Mouse (Mus musculus) adrenal gland, postnatal 10 days (tissue): ENCODE measurements around the gene Twf2. TPM values are rescaled to one million over a fixed set of nuclear protein-coding genes. Genes with fewer than 3 reads are reported as not detected.

Experiments
- DNase-seq: peaks from one replicate; pipeline ENCODE4 v3.0.0; 2021; ENCODE audit warnings: mixed read lengths
- total RNA-seq, 2 experiments: library from RNA; stranded (reverse); gene quantifications; 2 replicates each; pipeline ENCODE4 v1.2.3; 2021

The Twf2 gene
- total RNA-seq, 2 experiments from 2014 or later = 38.5 to 58.6 TPM

DNA sequence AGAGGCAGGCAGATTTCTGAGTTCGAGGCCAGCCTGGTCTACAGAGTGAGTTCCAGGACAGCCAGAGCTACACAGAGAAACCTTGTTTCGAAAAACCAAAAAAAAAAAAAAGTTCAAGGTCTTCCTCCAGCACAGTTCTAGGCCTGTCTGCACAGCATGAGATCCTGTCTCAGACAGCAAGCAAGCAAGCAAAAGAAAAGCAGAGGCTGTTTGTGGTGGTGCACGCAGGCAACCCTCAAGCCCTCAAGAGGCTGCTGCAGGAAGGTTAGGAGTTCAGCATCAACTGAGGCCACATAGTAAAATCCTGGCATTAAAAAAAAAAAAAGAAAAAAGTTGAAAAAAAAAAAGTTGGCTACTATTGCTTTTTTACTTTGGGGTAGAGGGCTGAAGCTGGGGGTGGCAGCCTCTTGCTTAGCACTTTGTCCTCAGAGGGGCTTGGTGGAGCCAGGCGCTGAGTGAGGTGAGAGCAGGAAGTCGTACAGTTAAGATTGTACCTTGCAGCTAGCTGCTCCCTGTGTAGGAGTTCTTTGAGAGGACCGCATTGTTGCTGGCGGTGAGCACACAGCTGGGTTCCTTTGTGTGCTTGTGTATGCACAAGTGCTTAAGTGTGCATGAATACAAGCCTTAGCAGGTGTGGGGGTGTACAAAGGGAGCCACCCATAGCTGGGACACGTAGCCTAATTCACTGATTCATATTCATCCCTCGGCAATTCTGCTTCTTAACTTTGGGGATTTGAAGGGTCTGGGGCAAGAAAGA, 8.1 kb downstream of the Twf2 start:
- no peak for DNase-seq

DNA sequence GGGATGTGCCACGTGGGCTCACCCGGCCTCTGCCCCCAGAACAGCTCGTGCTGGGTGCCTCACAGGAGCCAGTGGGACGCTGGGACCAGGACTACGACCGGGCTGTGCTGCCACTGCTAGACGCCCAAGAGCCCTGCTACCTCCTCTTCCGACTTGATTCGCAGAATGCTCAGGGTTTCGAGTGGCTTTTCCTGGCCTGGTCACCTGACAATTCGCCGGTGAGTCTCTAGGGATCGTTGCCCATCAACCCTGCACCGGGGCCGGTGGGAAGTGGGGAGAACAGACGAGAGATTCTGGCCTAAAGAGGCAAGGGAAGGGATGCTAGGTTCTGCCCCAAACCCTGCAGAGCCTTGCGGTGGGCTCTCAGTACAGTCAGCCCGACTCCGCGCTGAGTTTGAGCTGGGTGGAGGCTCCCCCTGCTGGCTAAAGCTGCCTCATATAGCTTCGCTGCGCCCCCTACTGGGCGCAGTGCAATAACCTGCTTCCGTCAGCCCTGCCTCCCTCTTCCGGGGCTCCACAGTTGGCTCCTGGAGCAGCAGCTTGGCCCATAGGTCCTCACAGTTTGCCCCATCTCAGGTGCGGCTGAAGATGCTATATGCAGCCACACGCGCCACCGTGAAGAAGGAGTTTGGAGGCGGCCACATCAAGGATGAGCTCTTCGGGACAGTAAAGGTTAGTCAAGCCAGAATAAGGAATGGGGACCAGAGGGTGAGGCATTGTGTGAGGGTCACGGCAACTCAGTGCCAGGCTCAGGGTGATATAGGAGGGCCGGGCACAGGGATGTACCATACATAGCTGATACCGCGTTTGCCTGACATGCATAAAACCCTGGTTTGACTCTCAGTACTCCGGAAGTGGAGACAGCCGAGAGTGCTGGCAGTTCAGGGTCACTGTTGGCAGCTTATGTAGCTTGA, 9.0 kb downstream of the Twf2 start:
- DNase-seq = peak; percentile 94

DNA sequence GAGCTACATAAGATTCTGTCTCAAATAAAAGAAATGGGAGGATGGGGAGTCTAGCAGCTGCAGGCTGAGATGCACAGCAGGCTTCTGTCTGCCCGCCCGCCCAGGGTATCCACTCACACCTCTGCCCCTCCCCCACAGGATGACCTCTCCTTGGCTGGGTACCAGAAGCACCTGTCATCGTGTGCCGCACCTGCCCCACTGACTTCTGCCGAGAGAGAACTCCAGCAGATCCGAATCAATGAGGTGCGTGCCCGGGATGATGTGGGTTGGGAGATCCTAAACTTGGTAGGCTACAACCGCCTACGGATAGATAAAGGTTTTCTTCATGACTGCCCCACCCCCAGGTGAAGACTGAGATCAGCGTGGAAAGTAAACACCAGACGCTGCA, 9.7 kb downstream of the Twf2 start:
- no peak for DNase-seq

DNA sequence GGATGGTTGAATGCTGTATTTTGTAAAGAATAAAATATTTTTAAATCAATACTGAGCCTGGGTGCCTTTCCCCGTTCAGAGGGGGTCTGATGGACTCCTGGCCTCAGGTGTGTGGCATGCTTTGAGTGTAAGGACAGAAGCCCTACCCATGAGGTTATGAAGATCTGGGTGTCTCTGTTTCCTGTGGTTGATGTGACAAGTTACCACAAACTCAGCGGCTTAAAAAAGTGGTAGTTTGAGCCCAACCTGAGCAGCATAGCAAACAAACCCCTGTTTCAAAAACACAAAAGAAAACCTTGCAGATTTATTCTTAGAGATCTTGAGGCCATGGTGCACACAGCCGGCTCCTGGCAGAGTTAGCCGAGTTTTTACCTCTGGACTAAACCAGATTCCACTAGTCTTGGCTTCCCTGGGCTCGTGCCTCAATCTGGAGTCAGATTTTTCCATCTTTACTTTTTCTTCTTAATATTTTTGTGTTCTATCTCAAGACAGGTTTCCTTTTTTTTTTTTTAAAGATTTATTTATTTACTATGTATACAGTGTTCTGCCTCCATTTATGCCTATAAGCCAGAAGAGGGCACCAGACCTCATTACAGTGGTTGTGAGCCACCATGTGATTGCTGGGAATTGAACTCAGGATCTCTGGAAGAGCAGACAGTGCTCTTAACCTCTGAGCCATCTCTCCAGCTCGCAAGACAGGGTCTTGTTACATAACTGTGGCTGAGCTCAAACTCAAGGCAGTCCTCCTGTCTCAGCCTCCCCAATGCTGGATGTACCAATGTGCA, 12.6 kb downstream of the Twf2 start:
- no peak for DNase-seq

DNA sequence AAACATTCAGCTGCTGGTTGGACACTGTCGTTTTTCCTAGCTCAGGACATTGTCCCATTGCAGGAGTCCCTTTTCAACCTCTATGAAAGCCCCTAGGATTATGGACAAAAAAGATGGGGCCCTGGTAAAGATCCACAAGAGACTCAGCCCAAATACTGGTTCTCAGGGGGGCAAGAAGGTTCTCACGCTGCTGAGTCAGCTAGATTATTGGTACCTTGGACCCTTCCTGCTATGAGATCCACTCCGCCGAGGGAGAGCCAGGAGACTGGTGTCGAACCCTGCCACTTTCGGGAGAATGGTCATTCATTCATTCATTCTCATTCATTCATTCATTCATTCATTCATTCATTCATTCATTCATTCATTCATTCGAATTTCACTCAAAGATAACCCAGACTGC, 14.1 kb downstream of the Twf2 start:
- no peak for DNase-seq

DNA sequence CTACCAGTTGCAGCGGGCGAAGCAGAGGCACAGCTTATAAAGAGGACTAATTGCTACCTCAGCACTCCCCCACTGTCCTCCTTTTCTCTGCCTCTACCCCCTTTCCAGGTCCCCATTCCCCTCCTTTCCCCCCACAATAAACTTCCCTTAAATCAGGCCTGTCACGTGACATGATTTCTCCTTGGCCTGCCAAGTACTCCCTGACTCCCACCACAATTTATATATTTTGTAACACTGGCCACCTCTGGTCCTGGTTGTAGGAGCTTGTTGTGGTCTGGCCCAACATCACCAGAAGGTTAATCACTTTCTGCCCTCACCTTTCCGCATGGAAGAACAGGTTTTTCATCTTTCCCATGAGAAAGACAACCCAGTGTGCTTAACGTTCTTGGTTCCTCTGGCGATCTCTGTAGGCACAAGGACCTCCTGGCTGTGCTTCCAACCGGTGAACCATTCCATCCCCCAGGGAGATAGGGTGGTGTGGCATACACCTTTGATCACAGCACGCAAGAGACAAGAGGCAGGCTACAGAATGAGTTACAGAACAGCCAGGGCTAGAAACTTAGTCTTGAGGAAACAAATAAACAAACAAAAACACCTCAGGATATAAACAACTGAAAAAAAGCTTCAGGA, 18.1 kb downstream of the Twf2 start:
- no peak for DNase-seq

DNA sequence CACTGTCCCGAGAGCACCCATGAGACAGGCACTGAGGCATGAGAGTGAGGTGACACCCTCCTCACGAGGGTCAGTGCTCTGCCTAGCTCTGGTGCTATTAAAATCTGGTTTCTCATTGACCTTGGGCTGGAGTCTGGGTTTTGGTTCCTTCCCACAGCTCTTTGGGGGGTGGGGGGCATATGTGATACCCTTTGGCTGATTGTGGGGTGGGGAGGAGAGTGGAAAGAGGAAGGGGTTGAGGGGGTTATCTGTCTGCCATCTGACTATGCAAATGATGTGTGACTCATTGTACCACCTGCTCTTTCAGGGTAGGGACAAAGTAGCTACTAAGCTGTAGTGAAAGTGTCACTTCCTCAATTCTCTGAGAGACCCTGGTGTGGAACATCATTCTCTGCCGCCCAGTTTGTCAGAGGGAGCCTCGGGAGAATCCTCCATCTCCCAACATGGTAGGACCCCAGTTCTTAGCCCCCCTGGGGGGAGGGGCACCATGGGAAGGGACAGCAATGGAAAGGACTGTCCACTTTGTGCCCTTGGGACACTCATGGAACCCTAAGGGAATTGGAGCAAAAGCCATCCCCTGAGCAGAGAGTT, 19.4 kb downstream of the Twf2 start, which contains the start of gene Tlr9:
Gene Tlr9 (plus strand): TSS at position 338 of the 591 bp plus-strand sequence.
- DNase-seq = no peak

DNA sequence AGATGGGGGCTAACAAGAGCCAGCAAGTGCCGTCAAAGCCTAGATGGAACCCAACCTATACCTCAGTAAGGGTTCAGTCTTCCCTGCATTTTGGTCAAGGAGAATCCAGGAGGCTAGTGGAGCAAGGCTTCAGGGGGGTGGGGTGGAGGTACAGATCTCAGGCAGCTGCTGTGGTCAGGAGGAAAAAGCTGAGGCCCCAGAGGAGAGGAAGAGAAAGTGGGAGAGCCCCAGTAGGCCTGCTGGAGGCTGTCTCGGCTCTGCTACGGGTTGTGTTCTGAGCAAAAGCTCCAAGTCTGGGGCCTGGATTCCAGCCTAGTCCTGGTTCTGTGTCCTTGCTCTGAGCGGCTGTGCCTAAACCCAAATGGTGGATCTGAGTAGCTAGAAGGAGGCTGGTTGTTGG, 20.1 kb downstream of the Twf2 start:
- DNase-seq = no peak

DNA sequence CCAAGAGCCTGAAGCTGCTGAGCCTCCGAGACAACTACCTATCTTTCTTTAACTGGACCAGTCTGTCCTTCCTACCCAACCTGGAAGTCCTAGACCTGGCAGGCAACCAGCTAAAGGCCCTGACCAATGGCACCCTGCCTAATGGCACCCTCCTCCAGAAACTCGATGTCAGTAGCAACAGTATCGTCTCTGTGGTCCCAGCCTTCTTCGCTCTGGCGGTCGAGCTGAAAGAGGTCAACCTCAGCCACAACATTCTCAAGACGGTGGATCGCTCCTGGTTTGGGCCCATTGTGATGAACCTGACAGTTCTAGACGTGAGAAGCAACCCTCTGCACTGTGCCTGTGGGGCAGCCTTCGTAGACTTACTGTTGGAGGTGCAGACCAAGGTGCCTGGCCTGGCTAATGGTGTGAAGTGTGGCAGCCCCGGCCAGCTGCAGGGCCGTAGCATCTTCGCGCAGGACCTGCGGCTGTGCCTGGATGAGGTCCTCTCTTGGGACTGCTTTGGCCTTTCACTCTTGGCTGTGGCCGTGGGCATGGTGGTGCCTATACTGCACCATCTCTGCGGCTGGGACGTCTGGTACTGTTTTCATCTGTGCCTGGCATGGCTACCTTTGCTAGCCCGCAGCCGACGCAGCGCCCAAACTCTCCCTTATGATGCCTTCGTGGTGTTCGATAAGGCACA, 22.7 kb downstream of the Twf2 start:
- DNase-seq = no peak

DNA sequence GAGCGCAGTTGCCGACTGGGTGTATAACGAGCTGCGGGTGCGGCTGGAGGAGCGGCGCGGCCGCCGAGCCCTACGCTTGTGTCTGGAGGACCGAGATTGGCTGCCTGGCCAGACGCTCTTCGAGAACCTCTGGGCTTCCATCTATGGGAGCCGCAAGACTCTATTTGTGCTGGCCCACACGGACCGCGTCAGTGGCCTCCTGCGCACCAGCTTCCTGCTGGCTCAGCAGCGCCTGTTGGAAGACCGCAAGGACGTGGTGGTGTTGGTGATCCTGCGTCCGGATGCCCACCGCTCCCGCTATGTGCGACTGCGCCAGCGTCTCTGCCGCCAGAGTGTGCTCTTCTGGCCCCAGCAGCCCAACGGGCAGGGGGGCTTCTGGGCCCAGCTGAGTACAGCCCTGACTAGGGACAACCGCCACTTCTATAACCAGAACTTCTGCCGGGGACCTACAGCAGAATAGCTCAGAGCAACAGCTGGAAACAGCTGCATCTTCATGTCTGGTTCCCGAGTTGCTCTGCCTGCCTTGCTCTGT, 23.3 kb downstream of the Twf2 start:
- DNase-seq = peak; percentile 41

DNA sequence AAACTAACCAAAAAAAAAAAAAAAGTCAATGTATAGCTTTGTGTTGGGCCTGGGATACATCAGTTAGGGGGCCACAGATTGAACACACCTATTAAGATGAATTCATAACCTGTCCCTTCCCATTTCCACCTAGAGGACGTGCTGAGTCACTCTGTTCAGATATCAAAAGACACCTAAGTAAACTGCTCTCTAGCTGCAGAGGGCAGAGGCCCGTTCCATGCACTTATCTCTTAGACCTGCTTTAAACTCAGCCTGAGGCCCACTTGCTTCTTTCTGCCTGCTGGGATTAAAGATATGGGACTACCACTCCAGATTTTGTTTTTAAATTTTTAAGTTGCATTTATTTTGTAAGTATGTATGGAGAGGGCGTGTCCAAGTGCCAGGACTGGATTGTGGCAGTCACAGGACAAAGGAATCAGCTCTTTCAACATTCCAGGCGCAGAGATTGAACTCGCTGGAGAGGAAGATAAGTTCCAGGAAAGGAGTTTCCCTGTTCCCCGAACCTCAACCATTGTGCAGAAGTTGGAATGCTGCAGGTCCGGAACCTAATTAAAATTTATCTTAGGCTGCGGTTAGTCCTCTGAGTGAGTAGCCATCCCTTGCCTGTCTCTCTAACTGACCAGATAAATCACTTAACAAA, 25.0 kb downstream of the Twf2 start:
- no peak for DNase-seq

DNA sequence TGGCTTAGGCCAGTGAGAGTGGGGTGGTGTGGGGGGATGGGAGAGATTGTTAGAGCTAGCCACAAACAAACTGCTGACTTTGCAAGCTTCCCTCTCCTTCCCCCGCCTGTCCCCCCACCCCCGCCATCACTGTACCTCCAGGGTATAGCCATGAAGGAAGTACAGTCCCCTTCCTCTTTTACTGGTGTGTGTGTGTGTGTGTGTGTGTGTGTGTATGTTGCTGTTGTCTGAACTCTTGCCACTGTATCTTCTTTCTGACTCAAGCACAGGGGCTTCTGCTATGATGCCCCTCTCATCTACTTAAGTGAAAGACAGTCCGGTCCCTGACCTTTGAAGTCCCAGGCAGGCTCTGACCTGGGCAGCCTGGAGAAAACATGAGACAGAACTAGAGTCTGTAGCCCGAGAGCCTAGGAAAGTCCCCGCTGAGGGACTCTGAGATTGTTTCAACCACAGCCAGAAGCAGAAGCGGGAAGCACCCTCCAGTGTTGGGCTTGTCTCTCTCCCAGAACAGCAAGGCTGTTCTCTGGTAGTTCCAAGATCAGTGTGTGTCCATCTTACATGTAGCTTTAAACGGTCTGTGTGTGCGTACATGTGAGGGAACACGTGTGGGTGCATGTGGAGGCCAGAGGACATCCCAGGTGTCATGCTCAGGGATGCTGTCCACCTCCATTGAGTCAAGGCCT, 27.3 kb downstream of the Twf2 start:
- no peak for DNase-seq

DNA sequence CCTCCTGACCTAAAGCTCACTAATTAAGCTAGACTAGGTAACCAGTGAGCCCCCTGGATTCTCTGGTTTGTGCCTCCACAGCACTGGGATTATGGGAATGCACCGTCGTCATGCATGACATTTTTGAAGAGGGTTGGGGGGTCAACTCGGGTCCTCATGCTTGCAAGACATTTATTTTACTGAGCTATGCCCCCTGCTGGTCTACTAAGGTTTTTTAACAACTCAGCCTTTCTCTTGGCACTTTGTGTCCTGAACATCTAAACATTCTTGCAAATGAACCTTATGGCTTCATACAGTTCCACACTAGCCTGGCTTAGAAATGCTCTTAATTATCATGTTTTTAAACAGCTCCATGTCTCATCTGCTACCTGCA, 27.8 kb downstream of the Twf2 start:
- no peak for DNase-seq

DNA sequence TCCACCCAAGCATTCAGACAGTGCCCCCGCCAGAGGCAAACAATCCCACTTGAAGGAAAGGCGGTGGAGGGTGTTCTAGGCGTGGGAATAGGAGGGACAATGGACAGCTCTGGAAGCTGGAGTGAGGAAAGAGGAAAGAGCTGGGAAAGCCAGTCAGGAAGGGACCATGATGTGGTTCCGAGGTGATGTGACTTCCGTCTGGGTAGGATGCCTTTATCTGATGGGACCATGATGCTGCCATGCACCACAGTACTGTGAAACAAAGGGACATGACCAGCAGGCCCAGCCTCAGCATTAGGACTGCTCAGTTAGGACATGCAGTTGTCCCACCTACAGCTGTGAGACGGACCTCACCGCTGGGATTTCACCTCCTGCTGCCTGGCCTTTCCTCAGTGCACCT, 28.3 kb downstream of the Twf2 start:
- DNase-seq = peak; percentile 39

DNA sequence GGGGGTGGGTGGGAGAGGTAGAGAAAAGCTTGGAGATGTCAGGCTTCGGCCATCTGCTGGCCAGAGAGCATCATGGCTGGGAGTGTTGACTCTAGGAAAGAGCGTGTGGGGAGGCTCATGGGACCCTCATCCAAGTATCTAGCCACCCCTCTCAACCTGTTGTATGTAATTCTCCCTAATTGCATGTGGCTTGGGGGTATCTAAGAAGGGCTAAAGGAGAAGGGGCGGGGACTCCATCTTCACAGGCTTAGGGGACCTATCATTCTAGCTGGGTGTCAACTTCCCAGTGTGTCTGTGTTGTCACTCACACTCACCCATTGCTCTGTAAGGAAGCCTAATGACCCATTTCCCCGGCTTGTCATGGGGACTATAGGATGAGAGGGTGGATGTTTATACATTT, 28.9 kb downstream of the Twf2 start:
- DNase-seq = peak; percentile 32

DNA sequence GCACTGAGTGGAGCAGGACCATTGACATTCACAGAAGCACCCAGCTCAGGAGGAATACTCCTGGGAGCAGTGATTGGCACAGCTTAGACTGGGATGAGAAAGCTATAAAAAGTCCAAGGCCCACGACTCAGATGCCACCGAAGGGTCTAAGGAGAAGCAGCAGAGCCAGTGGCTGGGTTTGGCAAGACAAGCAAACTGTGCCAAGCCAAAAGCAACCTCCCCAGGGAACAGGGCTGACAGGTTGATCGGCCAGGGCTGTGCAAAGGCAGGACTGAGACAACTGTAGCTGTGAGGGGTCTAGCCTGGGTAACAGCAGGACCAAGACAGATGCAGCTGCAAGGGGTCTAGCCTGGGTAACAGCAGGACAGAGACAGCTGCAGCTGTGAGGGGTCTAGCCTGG, 30.0 kb downstream of the Twf2 start:
- peak; percentile 57 for DNase-seq

DNA sequence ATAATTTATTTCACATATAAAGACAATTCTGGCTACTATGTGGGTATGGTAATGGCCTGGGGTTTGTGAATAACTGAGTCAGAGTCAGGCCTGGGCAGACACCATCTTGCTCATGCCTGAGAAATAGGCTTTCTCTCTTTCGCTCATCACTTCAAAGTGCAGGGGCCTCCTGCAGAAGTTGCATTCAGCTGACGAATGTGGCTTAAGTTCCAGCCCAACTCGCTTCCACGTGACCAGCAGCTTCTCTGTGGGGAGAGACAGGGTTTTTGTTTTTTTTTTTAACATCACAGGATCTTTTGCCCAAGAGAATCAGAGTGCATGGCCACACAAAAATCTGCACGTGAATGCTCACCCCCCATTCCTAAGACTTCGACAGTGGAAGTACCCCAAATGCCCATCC, 31.0 kb downstream of the Twf2 start:
- DNase-seq = peak; percentile 4

DNA sequence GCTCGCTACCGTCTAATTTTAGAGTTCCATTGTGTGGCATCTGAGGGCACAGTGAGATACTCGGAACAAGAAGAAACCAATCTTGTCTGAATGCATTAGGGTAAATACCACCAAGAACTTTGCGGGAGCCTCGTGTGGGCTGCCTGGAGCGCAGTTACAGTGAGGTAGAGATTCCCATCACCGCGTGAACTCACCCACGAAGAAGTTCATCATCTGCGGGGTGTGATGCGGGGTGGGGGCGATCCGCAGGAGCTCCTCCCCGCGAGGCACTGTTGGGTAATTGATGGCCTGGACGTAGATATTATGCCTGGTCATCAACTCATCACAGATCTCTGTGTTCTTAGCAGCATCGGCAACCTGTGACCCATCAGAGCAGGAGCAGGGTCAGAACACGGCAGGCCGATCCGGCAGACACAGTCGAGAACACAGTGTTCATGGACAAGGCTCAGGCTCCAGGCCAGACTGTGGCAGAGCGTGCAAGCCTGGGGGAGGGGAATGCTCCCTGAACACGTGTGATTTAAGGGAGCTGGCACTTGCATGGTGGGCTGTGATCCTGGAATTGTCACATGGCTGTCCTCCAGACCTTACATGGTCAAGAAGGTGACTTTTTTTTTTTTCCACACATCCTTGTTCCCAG, 32.4 kb downstream of the Twf2 start:
- peak; percentile 60 for DNase-seq

DNA sequence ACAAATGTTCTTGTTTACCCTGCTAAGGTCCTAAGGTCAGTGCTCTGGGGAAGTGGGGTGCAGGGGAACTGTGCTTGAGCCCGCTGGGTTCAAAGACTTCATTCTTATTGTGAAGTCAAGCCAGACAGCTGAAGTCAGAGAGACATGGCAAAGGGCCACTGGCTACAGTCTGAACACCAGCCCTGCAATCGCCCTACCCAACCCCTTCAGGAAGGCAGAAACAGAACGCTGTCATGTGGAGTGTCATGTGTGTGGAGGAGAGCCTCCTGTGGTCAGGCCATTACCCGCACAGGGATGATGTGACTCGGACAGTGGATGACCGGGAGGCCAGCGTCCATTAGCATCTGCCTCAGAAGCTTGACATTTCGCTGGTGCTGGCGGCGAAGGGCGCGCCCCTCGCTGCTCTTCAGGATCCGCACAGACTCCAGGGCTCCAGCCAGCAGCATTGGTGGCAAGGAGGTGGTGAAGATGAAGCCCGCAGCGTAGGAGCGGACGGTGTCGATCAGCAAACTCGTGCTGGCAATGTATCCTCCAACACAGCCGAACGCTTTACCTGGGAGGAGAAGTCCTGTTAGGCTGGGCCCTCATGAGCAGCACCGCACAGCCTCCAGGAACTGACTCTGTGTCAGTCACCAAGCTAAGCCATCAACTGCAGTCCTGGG, 33.4 kb downstream of the Twf2 start:
- peak; percentile 49 for DNase-seq
